15 mouse cellular contexts compared by ENCODE assay signal in the genomic region with DNA sequence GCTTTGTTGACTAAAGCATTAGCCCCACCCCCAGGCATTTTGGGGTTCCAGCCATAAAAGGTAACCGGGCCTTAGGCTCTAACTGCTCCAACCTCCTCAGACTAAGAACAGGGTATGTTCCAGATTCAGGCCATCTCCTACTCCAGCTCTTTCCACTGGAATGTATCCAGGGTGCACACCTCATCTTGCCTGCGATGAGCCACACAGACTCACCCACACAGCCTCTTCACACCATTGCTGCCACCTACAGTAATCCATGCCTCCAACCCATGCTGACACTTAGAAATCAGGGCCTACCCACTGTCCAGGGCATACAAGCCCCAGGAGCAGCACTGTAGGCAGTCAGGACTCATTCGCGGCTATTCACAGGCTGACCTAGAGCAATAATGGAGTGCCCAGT. TPM values are rescaled to one million over a fixed set of nuclear protein-coding genes. Genes with fewer than 3 reads are reported as not detected.
A peak's percentile ranks its signal among the peaks of the same experiment; 100 is the strongest.
DNase-seq lines count a peak whose midpoint lies in the region; ATAC-seq lines count a peak whose summit lies in the region.
"Had no signal": no experiment of that assay in that cellular context is flagged by ENCODE, and none has a peak within 500 bp of the region (broad histone marks: within the 10 kb centered on the region; RNA-seq: fewer than 3 reads in every experiment).

No protein-coding gene starts in this region.

- H3K27me3 ChIP-seq in forebrain, embryonic 10.5 days (ENCODE audit: poor library complexity, severe bottlenecking): peaks cover 61% of the 10 kb centered on the region
- H3K27me3 ChIP-seq in forebrain, embryonic 11.5 days (ENCODE audit: control insufficient read depth, insufficient read depth, low read length): peaks cover 15% of the 10 kb centered on the region
- H3K27me3 ChIP-seq in forebrain, embryonic 12.5 days: peaks cover 40% of the 10 kb centered on the region
- H3K27me3 ChIP-seq in hindbrain, embryonic 16.5 days (replicated peaks; ENCODE audit: control insufficient read depth, insufficient read depth, low read length): peaks cover 32% of the 10 kb centered on the region
- H3K27me3 ChIP-seq in neural tube, embryonic 12.5 days (replicated peaks): peaks cover 40% of the 10 kb centered on the region

- H3K4me1 ChIP-seq in forebrain, embryonic 10.5 days: peaks cover 44% of the 10 kb centered on the region
- H3K4me1 ChIP-seq in forebrain, embryonic 11.5 days (replicated peaks; ENCODE audit: control insufficient read depth, insufficient read depth, low read length): peaks cover 7% of the 10 kb centered on the region
- H3K4me1 ChIP-seq in forebrain, embryonic 12.5 days: peaks cover 32% of the 10 kb centered on the region
- H3K4me1 ChIP-seq in hindbrain, embryonic 16.5 days (ENCODE audit: control insufficient read depth, insufficient read depth, low read depth, low read length): peaks cover 24% of the 10 kb centered on the region
- peaks cover 32% of the 10 kb centered on the region for H3K4me1 ChIP-seq in neural tube, embryonic 12.5 days

- no peak overlapping the region for H3K9ac ChIP-seq in forebrain, embryonic 11.5 days (ENCODE audit: low read length)
- peak overlapping the region; percentile 12; the same call in 1 of the 2 replicates for H3K9ac ChIP-seq in forebrain, embryonic 12.5 days
- peak overlapping the region; percentile 50 for H3K9ac ChIP-seq in hindbrain, embryonic 16.5 days (ENCODE audit: low read depth, low read length)
- no peak overlapping the region for H3K9ac ChIP-seq in neural tube, embryonic 12.5 days
- H3K9ac ChIP-seq: heart, embryonic 12.5 days; kidney, embryonic 15.5 days had no signal

- no peak for ATAC-seq in forebrain, embryonic 11.5 days (replicated peaks; ENCODE audit: low FRiP score)
- ATAC-seq in forebrain, embryonic 12.5 days (ENCODE audit: low FRiP score): no peak
- peak; percentile 14; the same call in 1 of the 2 replicates for ATAC-seq in hindbrain, embryonic 16.5 days
- ATAC-seq in neural tube, embryonic 12.5 days (ENCODE audit: low FRiP score, low read depth): no peak

- H3K27ac ChIP-seq in forebrain, embryonic 10.5 days: no peak overlapping the region
- no peak overlapping the region for H3K27ac ChIP-seq in forebrain, embryonic 11.5 days (ENCODE audit: low read depth, low read length)
- no peak overlapping the region for H3K27ac ChIP-seq in forebrain, embryonic 12.5 days
- peak overlapping the region; percentile 40 for H3K27ac ChIP-seq in hindbrain, embryonic 16.5 days (ENCODE audit: low read depth, low read length)
- no peak overlapping the region for H3K27ac ChIP-seq in neural tube, embryonic 12.5 days
- H3K27ac ChIP-seq: kidney, embryonic 15.5 days had no signal

- peaks cover 26% of the 10 kb centered on the region for H3K36me3 ChIP-seq in forebrain, embryonic 10.5 days (replicated peaks)
- no peaks in the 10 kb centered on the region; the same call in 1 of the 2 replicates for H3K36me3 ChIP-seq in forebrain, embryonic 11.5 days (ENCODE audit: control insufficient read depth, insufficient read depth, low read length)
- peaks cover 17% of the 10 kb centered on the region for H3K36me3 ChIP-seq in forebrain, embryonic 12.5 days (replicated peaks)
- H3K36me3 ChIP-seq in hindbrain, embryonic 16.5 days (ENCODE audit: control insufficient read depth, insufficient read depth, low read length): peaks cover 7% of the 10 kb centered on the region; the same call in 1 of the 2 replicates
- peaks cover 27% of the 10 kb centered on the region for H3K36me3 ChIP-seq in neural tube, embryonic 12.5 days

- DNase-seq in forebrain, embryonic 10.5 days (ENCODE audit: extremely low spot score, low spot score): no peak
- DNase-seq in forebrain, embryonic 11.5 days (ENCODE audit: low spot score): no peak
- no peak for DNase-seq in spleen, postnatal 36 days (ENCODE audit: low spot score in 2 of 2)
- no peak for DNase-seq in lung, postnatal 4 days
- no peak for DNase-seq in frontal cortex, postnatal 25 days (ENCODE audit: low spot score in 2 of 2)
- DNase-seq: cerebellum, adult 8-10 months; thymus, postnatal 36 days had no signal

- H3K4me3 ChIP-seq in forebrain, embryonic 10.5 days: 0 out of 2 replicates have a peak overlapping the region, but pooled peaks have one; percentile 12
- no peak overlapping the region for H3K4me3 ChIP-seq in forebrain, embryonic 11.5 days (ENCODE audit: low read depth, low read length)
- H3K4me3 ChIP-seq in forebrain, embryonic 12.5 days (replicated peaks): peak overlapping the region; percentile 21
- H3K4me3 ChIP-seq in hindbrain, embryonic 16.5 days (ENCODE audit: low read length): peak overlapping the region; percentile 30
- H3K4me3 ChIP-seq in neural tube, embryonic 12.5 days: peak overlapping the region; percentile 16; the same call in 1 of the 2 replicates
- H3K4me3 ChIP-seq: erythroblast, embryonic 14.5 days; heart, embryonic 12.5 days; kidney, embryonic 15.5 days; megakaryocyte, embryonic 14.5 days had no signal

- 65% methylated on average over 4 of the region's 4 CpGs for WGBS in forebrain, embryonic 10.5 days
- 68% methylated on average over 4 of the region's 4 CpGs for WGBS in forebrain, embryonic 11.5 days
- 60% methylated on average over 4 of the region's 4 CpGs for WGBS in forebrain, embryonic 12.5 days
- 51% methylated on average over 4 of the region's 4 CpGs for WGBS in hindbrain, embryonic 16.5 days
- 60% methylated on average over 4 of the region's 4 CpGs for WGBS in neural tube, embryonic 12.5 days

- no peak overlapping the region for H3K4me2 ChIP-seq in forebrain, embryonic 11.5 days (ENCODE audit: low read depth, low read length, severe bottlenecking)
- peak overlapping the region; percentile 43 for H3K4me2 ChIP-seq in forebrain, embryonic 12.5 days
- peak overlapping the region; percentile 54 for H3K4me2 ChIP-seq in hindbrain, embryonic 16.5 days (ENCODE audit: low read length)
- peak overlapping the region; percentile 46 for H3K4me2 ChIP-seq in neural tube, embryonic 12.5 days (replicated peaks)
- H3K4me2 ChIP-seq: heart, embryonic 12.5 days; kidney, embryonic 15.5 days; liver, embryonic 11.5 days had no signal

- no peaks in the 10 kb centered on the region for H3K9me3 ChIP-seq in forebrain, embryonic 10.5 days
- H3K9me3 ChIP-seq in forebrain, embryonic 11.5 days (ENCODE audit: control insufficient read depth, low read length): no peaks in the 10 kb centered on the region
- H3K9me3 ChIP-seq in forebrain, embryonic 12.5 days: no peaks in the 10 kb centered on the region
- H3K9me3 ChIP-seq in hindbrain, embryonic 16.5 days (ENCODE audit: control insufficient read depth, low read length): no peaks in the 10 kb centered on the region
- no peaks in the 10 kb centered on the region for H3K9me3 ChIP-seq in neural tube, embryonic 12.5 days
- H3K9me3 ChIP-seq: heart, embryonic 12.5 days; kidney, embryonic 15.5 days; megakaryocyte, embryonic 14.5 days had no signal

RNA-seq across cellular contexts. Expression of a gene that starts 1.6 kb away (rescaled TPM):
- 8.5 and 11.1 TPM in 2 replicates for polyA plus RNA-seq in forebrain, embryonic 10.5 days (2016; fragmentation: Nextera tagmentation; extraction: Ambion mirVana)
- polyA plus RNA-seq in forebrain, embryonic 11.5 days (2014; fragmentation: Nextera tagmentation; extraction: Ambion mirVana): 11.9 and 13.0 TPM in 2 replicates
- polyA plus RNA-seq in forebrain, embryonic 12.5 days (2016; fragmentation: Nextera tagmentation; extraction: Ambion mirVana): 12.4 and 16.5 TPM in 2 replicates
- 14.1 and 17.2 TPM in 2 replicates for polyA plus RNA-seq in hindbrain, embryonic 16.5 days (2015; fragmentation: Nextera tagmentation; extraction: Ambion mirVana)
- polyA plus RNA-seq in neural tube, embryonic 12.5 days (2016; fragmentation: Nextera tagmentation; extraction: Ambion mirVana): 6.1 and 9.9 TPM in 2 replicates

RNA-seq across cellular contexts. Expression of a gene that starts 16.7 kb away (rescaled TPM):
- polyA plus RNA-seq in forebrain, embryonic 10.5 days (2016; fragmentation: Nextera tagmentation; extraction: Ambion mirVana): 62.4 and 67.7 TPM in 2 replicates
- polyA plus RNA-seq in forebrain, embryonic 11.5 days (2014; fragmentation: Nextera tagmentation; extraction: Ambion mirVana): 64.3 and 67.6 TPM in 2 replicates
- 77.1 and 81.2 TPM in 2 replicates for polyA plus RNA-seq in forebrain, embryonic 12.5 days (2016; fragmentation: Nextera tagmentation; extraction: Ambion mirVana)
- 31.6 and 38.0 TPM in 2 replicates for polyA plus RNA-seq in hindbrain, embryonic 16.5 days (2015; fragmentation: Nextera tagmentation; extraction: Ambion mirVana)
- polyA plus RNA-seq in neural tube, embryonic 12.5 days (2016; fragmentation: Nextera tagmentation; extraction: Ambion mirVana): 68.6 and 68.9 TPM in 2 replicates

RNA-seq across cellular contexts. Expression of a gene that starts 18.1 kb away (rescaled TPM):
- polyA plus RNA-seq in forebrain, embryonic 10.5 days (2016; fragmentation: Nextera tagmentation; extraction: Ambion mirVana): 1.4 TPM in 1 of 2 replicates, not detected in the other
- polyA plus RNA-seq in forebrain, embryonic 11.5 days (2014; fragmentation: Nextera tagmentation; extraction: Ambion mirVana): not detected in 2 replicates
- 1.5 TPM in 1 of 2 replicates, not detected in the other for polyA plus RNA-seq in forebrain, embryonic 12.5 days (2016; fragmentation: Nextera tagmentation; extraction: Ambion mirVana)
- polyA plus RNA-seq in hindbrain, embryonic 16.5 days (2015; fragmentation: Nextera tagmentation; extraction: Ambion mirVana): not detected in 2 replicates
- polyA plus RNA-seq in neural tube, embryonic 12.5 days (2016; fragmentation: Nextera tagmentation; extraction: Ambion mirVana): 0.40 TPM in 1 of 2 replicates, not detected in the other
- polyA plus RNA-seq: erythroblast, embryonic 14.5 days had no signal

Comparison
In these comparisons a context has a peak if more than half of its experiments do, and no peak if none do; other contexts are left out.
1. H3K9ac ChIP-seq: peak in forebrain, embryonic 12.5 days (single experiment) and hindbrain, embryonic 16.5 days (single experiment); none in forebrain, embryonic 11.5 days (single experiment) and neural tube, embryonic 12.5 days (single experiment).